Mouse (Mus musculus) CH12.LX (cell line): ENCODE data around the gene Gm45837. TPM values are rescaled to one million over a fixed set of nuclear protein-coding genes. Genes with fewer than 3 reads are reported as not detected.

Experiments
- DNase-seq: peaks from one replicate; pipeline ENCODE4 v3.0.0-alpha.2; 2013; ENCODE audit errors: extremely low read depth
- H3K27ac ChIP-seq: 2 replicates; pipeline ENCODE4 v1.5.1; 2012; ENCODE audit warnings: low read depth, mild to moderate bottlenecking, control low read depth, moderate library complexity; ENCODE audit not compliant: insufficient read depth
- H3K27me3 ChIP-seq: replicated peaks from 2 replicates; pipeline ENCODE3; 2012; ENCODE audit warnings: inconsistent platforms
- H3K36me3 ChIP-seq, 2 experiments: replicated peaks in 1 of 2; 2 replicates each; pipeline versions ENCODE3 to v1.6.1; 2012; ENCODE audit warnings: inconsistent platforms in 1 of 2, low read length in 1 of 2, mild to moderate bottlenecking in 1 of 2, mixed read lengths in 1 of 2, moderate library complexity in 1 of 2; ENCODE audit not compliant: control insufficient read depth in 1 of 2, insufficient read depth in 1 of 2
- H3K4me1 ChIP-seq, 2 experiments: 2 replicates each; pipeline ENCODE4 v1.6.1; 2012; ENCODE audit warnings: inconsistent platforms in 1 of 2, moderate library complexity in 1 of 2; ENCODE audit not compliant: insufficient read depth in 2 of 2, control insufficient read depth in 1 of 2
- H3K4me2 ChIP-seq: 2 replicates; pipeline ENCODE4 v1.6.1; 2012; ENCODE audit warnings: low read depth, mild to moderate bottlenecking, control low read depth; ENCODE audit not compliant: poor library complexity, insufficient read depth, severe bottlenecking
- H3K4me3 ChIP-seq, 3 experiments: fragments of 150-350 bp in 1 of 3; sonication (generic) in 1 of 3; replicated peaks in 1 of 3; 2 replicates each; pipeline versions ENCODE3 to v1.5.1; 2011 to 2012; ENCODE audit warnings: low read depth in 2 of 3, low read length in 2 of 3, mild to moderate bottlenecking in 2 of 3, moderate library complexity in 2 of 3, control low read depth in 1 of 3, improper control_type of control experiment in 1 of 3, inconsistent platforms in 1 of 3, mixed read lengths in 1 of 3; ENCODE audit not compliant: poor library complexity in 1 of 3
- H3K79me2 ChIP-seq: replicated peaks from 2 replicates; pipeline ENCODE4 v1.6.1; 2012; ENCODE audit warnings: mild to moderate bottlenecking, moderate library complexity; ENCODE audit not compliant: control insufficient read depth, poor library complexity, insufficient read depth, severe bottlenecking; ENCODE audit errors: extremely low read depth
- H3K9ac ChIP-seq: 2 replicates; pipeline ENCODE4 v1.6.1; 2012; ENCODE audit warnings: low read depth, mild to moderate bottlenecking, control low read depth, moderate library complexity; ENCODE audit not compliant: insufficient read depth
- H3K9me3 ChIP-seq: replicated peaks from 2 replicates; pipeline ENCODE3; 2012; ENCODE audit warnings: low read length, inconsistent platforms, mixed read lengths
- BHLHE40 ChIP-seq: IDR thresholded peaks from 2 replicates; pipeline ENCODE4 v1.6.1; 2011; ENCODE audit warnings: mild to moderate bottlenecking, low read depth, low read length, improper control_type of control experiment
- CHD1 ChIP-seq: IDR thresholded peaks from 2 replicates; pipeline ENCODE4 v1.6.1; 2012; ENCODE audit warnings: low read depth, low read length, improper control_type of control experiment, inconsistent platforms
- ELF1 ChIP-seq: IDR thresholded peaks from 2 replicates; pipeline ENCODE4 v1.6.1; 2014; ENCODE audit warnings: low read depth, mild to moderate bottlenecking, inconsistent platforms, low read length, improper control_type of control experiment
- ETS1 ChIP-seq: conservative IDR thresholded peaks from 2 replicates; pipeline ENCODE4 v1.6.1; 2012; ENCODE audit warnings: low read depth, mild to moderate bottlenecking, inconsistent platforms, low read length, improper control_type of control experiment, moderate library complexity
- JUN ChIP-seq: IDR thresholded peaks from 2 replicates; pipeline ENCODE4 v1.6.1; 2011; ENCODE audit warnings: low read depth, mild to moderate bottlenecking, low read length, improper control_type of control experiment, moderate library complexity; ENCODE audit not compliant: insufficient read depth
- MEF2A ChIP-seq: IDR thresholded peaks from 2 replicates; pipeline ENCODE4 v1.6.1; 2014; ENCODE audit warnings: low read depth, mild to moderate bottlenecking, inconsistent platforms, low read length, improper control_type of control experiment, borderline replicate concordance
- NRF1 ChIP-seq: IDR thresholded peaks from 2 replicates; pipeline ENCODE4 v1.6.1; 2014; ENCODE audit warnings: low read depth, mild to moderate bottlenecking, inconsistent platforms, low read length, improper control_type of control experiment, moderate library complexity
- POLR2A ChIP-seq: IDR thresholded peaks from 2 replicates; pipeline ENCODE4 v1.6.1; 2011; ENCODE audit warnings: low read depth, mild to moderate bottlenecking, improper control_type of control experiment, low read length
- SMC3 ChIP-seq: IDR thresholded peaks from 2 replicates; pipeline ENCODE4 v1.6.1; 2011; ENCODE audit warnings: low read depth, low read length, improper control_type of control experiment
- TCF12 ChIP-seq: IDR thresholded peaks from 2 replicates; pipeline ENCODE4 v1.6.1; 2014; ENCODE audit warnings: low read depth, mild to moderate bottlenecking, inconsistent platforms, low read length, improper control_type of control experiment
- dilution Hi-C: fragments of 300-500 bp; cut with MboI; formaldehyde crosslinking; loops from 2 replicates; pipeline ENCODE4 v1.14.3; 2020; ENCODE audit warnings: low sequenced_read_pairs; ENCODE audit not compliant: extremely low pct_unique_long_range_greater_than_20kb, extremely low pct_ligation_motif_present
- in situ Hi-C: fragments of 300-500 bp; cut with MboI; formaldehyde crosslinking; loops from 3 replicates; pipeline ENCODE4 v1.14.3; 2019; ENCODE audit warnings: low sequenced_read_pairs, low pct_ligation_motif_present, low pct_unique_long_range_greater_than_20kb, mixed read lengths
- polyA plus RNA-seq: library from polyadenylated mRNA; unstranded; fragments of >175 nt; gene quantifications from 2 replicates; pipeline ENCODE4 v1.2.1, GENCODE M21; 2012; ENCODE audit warnings: low read depth; ENCODE audit not compliant: insufficient read length
- total RNA-seq, 2 experiments: library from RNA; depleted of rRNA; stranded (reverse); fragments of 300-350 nt in 1 of 2; fragments of >200 nt in 1 of 2; gene quantifications; 2 replicates each; pipeline ENCODE4 v1.2.3; 2012 to 2014

Gene Gm45837
- total and polyA plus RNA-seq, 3 experiments = 0.04 to 0.84 TPM; not detected in 1

GRCm38 (mm10) chr7:101503351-101503750 is 92.7 kb downstream of the Gm45837 start (continued):
- no peak for TF ChIP-seq TCF12

- Histone ChIP-seq H3K27ac (no peak overlapping the region), H3K9ac (no peak overlapping the region), H3K36me3 (no peaks in the 10 kb centered on the region), H3K79me2 (no peaks in the 10 kb centered on the region), H3K4me1 (peaks cover 7 to 28% of the 10 kb centered on the region in 2 experiments), H3K27me3 (peaks cover 78% of the 10 kb centered on the region), H3K9me3 (peaks cover 3% of the 10 kb centered on the region), H3K4me3 (no peak overlapping the region), H3K4me2 (peak overlapping the region; percentile 18; the same call in 1 of the 2 replicates)
- dilution Hi-C loops = no loop called here
- DNase-seq = no peak
- in situ Hi-C loops = loop anchor here (5.0 to 25.0 kb wide), 3 partner anchors 47 to 589 kb away; partner anchors contain the start of genes Gm45837 and Pde2a
- no peak for TF ChIP-seq SMC3
- 0 out of 2 replicates have a peak, but pooled peaks have one; percentile 1 for TF ChIP-seq BHLHE40
Observed at GRCm38 (mm10) chr7:101503803-101504202, 93.1 kb downstream of the Gm45837 start.

GRCm38 (mm10) chr7:101504507-101504906 is 93.8 kb downstream of the Gm45837 start:
- DNase-seq = peak; percentile 12
- peaks cover 12 to 31% of the 10 kb centered on the region in 2 experiments for H3K4me1 ChIP-seq
- dilution Hi-C loops = no loop called here
- H3K36me3 ChIP-seq = no peaks in the 10 kb centered on the region
- H3K9me3 ChIP-seq = peaks cover 3% of the 10 kb centered on the region
- in situ Hi-C loops = loop anchor here (5.0 to 25.0 kb wide), 3 partner anchors 47 to 590 kb away; partner anchors contain the start of genes Gm45837 and Pde2a
- H3K27ac ChIP-seq = no peak overlapping the region
- H3K9ac ChIP-seq = no peak overlapping the region
- no peaks in the 10 kb centered on the region for H3K79me2 ChIP-seq
- H3K4me3 ChIP-seq = peak overlapping the region in 1 of 3 experiments; percentile 34
- TF ChIP-seq ELF1 = peak; percentile 27; the same call in 1 of the 2 replicates
- peak; percentile 30; the same call in 1 of the 2 replicates for TF ChIP-seq NRF1
- TF ChIP-seq POLR2A = peak; percentile 36; the same call in 1 of the 2 replicates
- no peak for TF ChIP-seq CHD1
- TF ChIP-seq JUN = no peak
- TF ChIP-seq, all 38 proteins: peak for 3
- Histone ChIP-seq H3K4me2 (peak overlapping the region; percentile 44), H3K27me3 (peaks cover 74% of the 10 kb centered on the region)

GRCm38 (mm10) chr7:101509212-101509611 is 98.5 kb downstream of the Gm45837 start:
- Histone ChIP-seq H3K79me2 (no peaks in the 10 kb centered on the region), H3K4me2 (peak overlapping the region; percentile 3; the same call in 1 of the 2 replicates), H3K27me3 (peaks cover 80% of the 10 kb centered on the region), H3K4me3 (no peak overlapping the region), H3K36me3 (no peaks in the 10 kb centered on the region), H3K27ac (no peak overlapping the region), H3K9me3 (no peaks in the 10 kb centered on the region), H3K9ac (no peak overlapping the region), H3K4me1 (peaks cover 16 to 25% of the 10 kb centered on the region in 2 experiments)
- in situ Hi-C loops = loop anchor here (10.0 to 25.0 kb wide), 2 partner anchors 97 to 594 kb away; partner anchors contain the start of genes Gm45837 and Pde2a
- peak; percentile 63 for DNase-seq
- no peak for TF ChIP-seq ETS1
- 0 out of 2 replicates have a peak, but pooled peaks have one; percentile 27 for TF ChIP-seq MEF2A
- dilution Hi-C loops = no loop called here
